Mouse (Mus musculus): ENCODE results near the gene Hist1h2bj. TPM values are rescaled to one million over a fixed set of nuclear protein-coding genes. Genes with fewer than 3 reads are reported as not detected.
A peak's percentile ranks its signal among the peaks of the same experiment; 100 is the strongest.

Gene Hist1h2bj
- polyA plus RNA-seq, 1 experiment from 2014 or later: 2.6 TPM

DNA sequence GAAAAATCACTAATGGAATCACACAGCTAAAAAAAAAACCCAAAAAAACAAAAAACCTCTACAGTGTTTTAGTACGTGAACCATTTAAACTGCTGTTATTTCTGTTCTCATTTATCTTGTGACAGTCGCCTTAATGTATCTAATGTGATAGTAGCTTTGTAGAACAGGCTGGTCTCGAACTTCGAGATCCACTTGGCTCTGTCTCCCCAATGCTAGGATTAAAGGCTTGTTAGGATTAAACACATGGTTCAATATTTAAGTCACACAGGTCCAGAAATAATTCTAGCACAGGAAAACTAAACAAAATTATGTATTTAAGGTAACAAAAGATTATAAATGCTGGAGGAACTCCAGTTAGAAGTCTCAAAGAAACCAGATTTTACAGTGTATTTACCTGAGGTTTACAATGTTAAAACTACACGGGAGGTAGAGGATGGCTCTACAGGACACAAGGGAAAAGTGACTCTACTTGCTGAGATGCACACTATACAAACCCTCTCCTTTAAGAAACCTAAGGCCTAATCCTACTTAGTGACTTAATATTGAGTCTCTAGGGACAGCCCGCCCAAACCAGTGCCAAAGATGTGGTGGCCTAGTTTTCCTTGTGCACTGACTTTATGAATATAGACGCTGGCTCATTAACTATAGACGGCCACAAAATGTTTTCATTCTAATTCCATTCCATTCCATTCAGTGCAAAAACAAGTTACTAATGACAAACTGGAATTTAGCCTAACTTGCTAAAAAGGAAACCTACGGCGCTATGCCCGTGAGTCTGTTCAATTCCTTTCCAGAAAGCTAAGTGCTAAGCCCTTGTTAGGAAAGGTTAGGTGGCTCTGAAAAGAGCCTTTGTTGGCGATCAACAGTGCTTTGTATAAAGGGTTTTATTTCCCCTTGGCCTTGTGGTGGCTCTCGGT, 1.1 kb upstream of the Hist1h2bj start:
- Histone ChIP-seq H3K9me3 (ENCODE audit: control insufficient read depth, low read length) (no peaks in the 10 kb centered on the region), H3K4me3 (ENCODE audit: control insufficient read depth in 1 of 2, insufficient read depth in 1 of 2, low read depth in 1 of 2, low read length in 2 of 2) (peak overlapping the region; percentile 40 to 47), H3K27ac (replicated peaks in 1 of 2; ENCODE audit: control insufficient read depth in 1 of 2, insufficient read depth in 1 of 2, low read depth in 2 of 2, low read length in 2 of 2) (peak overlapping the region; percentile 88 to 96), H3K4me1 (ENCODE audit: control insufficient read depth in 2 of 2, insufficient read depth in 2 of 2, low read length in 2 of 2) (peaks cover 2 to 20% of the 10 kb centered on the region in 2 experiments; a peak in 3 of 4 replicates), H3K36me3 (ENCODE audit: control insufficient read depth, insufficient read depth, low read length) (no peaks in the 10 kb centered on the region), H3K4me2 (ENCODE audit: low read length) (peak overlapping the region; percentile 70), H3K27me3 (ENCODE audit: control insufficient read depth, insufficient read depth, low read length) (no peaks in the 10 kb centered on the region), H3K9ac (ENCODE audit: low read length) (peak overlapping the region; percentile 72)
- ATAC-seq (ENCODE audit: insufficient number of reproducible peaks, insufficient read depth, low FRiP score, low read depth): no peak
- WGBS: 8% methylated on average over 13 of the region's 13 CpGs

DNA sequence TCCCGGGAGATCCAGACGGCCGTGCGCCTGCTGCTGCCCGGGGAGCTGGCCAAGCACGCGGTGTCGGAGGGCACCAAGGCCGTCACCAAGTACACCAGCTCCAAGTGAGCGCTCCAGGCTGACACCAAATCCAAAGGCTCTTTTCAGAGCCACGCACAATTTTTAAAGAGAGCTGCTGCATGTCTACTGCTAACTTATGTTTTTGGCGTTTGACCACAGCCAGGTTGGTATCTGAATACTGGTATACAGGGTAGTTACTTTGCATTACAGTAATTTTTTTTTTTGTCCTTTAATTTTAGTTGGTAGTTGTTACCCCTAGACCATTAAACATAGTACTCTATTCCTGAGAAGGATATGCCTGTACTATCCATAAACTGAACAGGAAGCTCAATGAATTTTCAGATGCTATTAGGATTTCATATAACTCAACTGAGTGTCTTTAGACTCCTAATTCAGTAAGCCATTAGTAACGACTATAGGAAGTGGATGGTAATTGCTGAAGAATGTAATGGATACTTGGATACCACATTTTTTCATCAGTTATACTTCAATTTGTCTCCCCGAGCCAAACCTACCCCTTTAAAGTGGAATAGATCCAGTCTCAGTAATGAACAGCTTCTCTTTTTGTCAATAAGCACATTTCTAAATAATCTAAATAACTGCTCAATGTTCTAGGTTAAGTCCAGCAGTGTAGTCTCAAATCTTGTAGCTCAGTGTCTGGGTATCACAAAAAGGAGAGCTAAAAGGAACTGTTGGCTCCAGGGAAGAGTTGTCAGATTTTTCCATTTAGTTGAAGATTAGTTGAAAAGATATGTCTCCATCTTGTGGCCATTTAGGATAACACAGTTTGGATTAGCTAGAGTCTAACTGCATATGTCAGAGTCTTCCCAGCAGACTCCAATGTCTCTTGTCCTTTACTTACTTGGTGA, 753 bp downstream of the Hist1h2bj start:
- H3K27ac ChIP-seq (replicated peaks in 1 of 2; ENCODE audit: control insufficient read depth in 1 of 2, insufficient read depth in 1 of 2, low read depth in 2 of 2, low read length in 2 of 2): peak overlapping the region; percentile 83 to 85
- under 1% methylated on average over 10 of the region's 14 CpGs for WGBS
- no peaks in the 10 kb centered on the region for H3K27me3 ChIP-seq (ENCODE audit: control insufficient read depth, insufficient read depth, low read length)
- H3K9me3 ChIP-seq (ENCODE audit: control insufficient read depth, low read length): no peaks in the 10 kb centered on the region
- peak overlapping the region; percentile 70 for H3K4me2 ChIP-seq (ENCODE audit: low read length)
- ATAC-seq (ENCODE audit: insufficient number of reproducible peaks, insufficient read depth, low FRiP score, low read depth): no peak
- peak overlapping the region; percentile 66 for H3K9ac ChIP-seq (ENCODE audit: low read length)
- peaks cover 2 to 20% of the 10 kb centered on the region in 2 experiments; a peak in 3 of 4 replicates for H3K4me1 ChIP-seq (ENCODE audit: control insufficient read depth in 2 of 2, insufficient read depth in 2 of 2, low read length in 2 of 2)
- H3K4me3 ChIP-seq (ENCODE audit: control insufficient read depth in 1 of 2, insufficient read depth in 1 of 2, low read depth in 1 of 2, low read length in 2 of 2): peak overlapping the region; percentile 40 to 42
- H3K36me3 ChIP-seq (ENCODE audit: control insufficient read depth, insufficient read depth, low read length): no peaks in the 10 kb centered on the region

DNA sequence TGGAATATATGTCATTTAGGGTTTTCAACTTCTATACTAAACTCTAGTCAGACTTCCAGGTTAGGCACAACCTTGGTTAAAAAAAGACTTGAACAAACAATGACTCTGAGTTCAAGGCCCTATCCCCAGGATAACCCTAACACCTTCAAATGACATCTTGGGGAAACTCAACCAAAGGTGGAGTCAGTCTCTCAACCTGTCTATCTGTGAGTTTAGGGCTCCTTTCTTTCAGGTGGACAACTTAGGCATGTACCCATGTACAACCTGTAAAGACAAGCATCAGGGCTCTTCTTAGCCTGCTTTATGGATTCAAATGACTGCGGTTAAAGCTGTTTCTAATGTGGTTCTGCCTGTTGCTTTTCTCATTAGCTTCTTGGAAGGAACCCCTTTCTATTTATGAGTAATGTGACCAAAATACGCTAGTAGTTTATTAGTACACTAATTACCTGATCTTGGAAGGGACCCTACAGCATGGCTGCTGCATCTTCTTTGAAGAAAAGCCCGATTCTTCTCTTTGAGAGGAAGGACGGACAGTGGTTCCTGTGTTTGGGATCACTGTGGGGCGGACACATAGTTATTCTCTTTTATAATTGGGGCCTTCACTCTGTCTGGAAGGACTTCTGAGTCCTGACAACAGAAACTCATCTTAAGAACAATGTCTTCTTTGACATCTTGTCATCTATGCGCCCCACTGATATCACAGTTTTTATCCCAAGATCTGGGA, 1.6 kb downstream of the Hist1h2bj start:
- 91% methylated on average over 6 of the region's 6 CpGs for WGBS
- Histone ChIP-seq H3K36me3 (ENCODE audit: control insufficient read depth, insufficient read depth, low read length) (no peaks in the 10 kb centered on the region), H3K4me1 (ENCODE audit: control insufficient read depth in 2 of 2, insufficient read depth in 2 of 2, low read length in 2 of 2) (peaks cover 2 to 21% of the 10 kb centered on the region in 2 experiments), H3K4me2 (ENCODE audit: low read length) (0 out of 2 replicates have a peak overlapping the region, but pooled peaks have one; percentile 70), H3K9ac (ENCODE audit: low read length) (no peak overlapping the region), H3K27ac (replicated peaks in 1 of 2; ENCODE audit: control insufficient read depth in 1 of 2, insufficient read depth in 1 of 2, low read depth in 2 of 2, low read length in 2 of 2) (no peak overlapping the region), H3K9me3 (ENCODE audit: control insufficient read depth, low read length) (no peaks in the 10 kb centered on the region), H3K27me3 (ENCODE audit: control insufficient read depth, insufficient read depth, low read length) (no peaks in the 10 kb centered on the region), H3K4me3 (ENCODE audit: control insufficient read depth in 1 of 2, insufficient read depth in 1 of 2, low read depth in 1 of 2, low read length in 2 of 2) (no peak overlapping the region)
- ATAC-seq (ENCODE audit: insufficient number of reproducible peaks, insufficient read depth, low FRiP score, low read depth): no peak

DNA sequence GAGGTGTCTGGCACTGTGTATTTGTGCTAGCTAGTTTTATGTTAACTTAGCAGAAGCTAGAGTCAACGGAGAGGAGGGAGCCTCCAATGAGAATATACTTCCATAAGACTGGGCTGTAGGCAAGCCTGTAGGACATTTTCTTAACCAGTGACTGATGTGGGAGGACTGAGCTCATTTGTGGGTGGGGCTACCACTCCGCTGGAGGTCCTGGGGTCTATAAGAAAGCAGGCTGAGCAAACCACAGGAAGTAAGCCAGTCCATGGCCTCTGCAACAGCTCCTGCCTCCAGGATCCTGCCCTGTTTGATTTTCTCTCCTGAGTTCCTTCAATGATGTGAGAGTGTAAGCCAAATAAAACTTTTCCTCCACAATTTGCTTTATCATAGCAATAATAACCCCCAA, 2.3 kb downstream of the Hist1h2bj start:
- no peak for ATAC-seq (ENCODE audit: insufficient number of reproducible peaks, insufficient read depth, low FRiP score, low read depth)
- no peak overlapping the region for H3K4me2 ChIP-seq (ENCODE audit: low read length)
- no peak overlapping the region for H3K27ac ChIP-seq (replicated peaks in 1 of 2; ENCODE audit: control insufficient read depth in 1 of 2, insufficient read depth in 1 of 2, low read depth in 2 of 2, low read length in 2 of 2)
- H3K4me1 ChIP-seq (ENCODE audit: control insufficient read depth in 2 of 2, insufficient read depth in 2 of 2, low read length in 2 of 2): peaks cover 4 to 18% of the 10 kb centered on the region in 2 experiments
- 54% methylated on average over 2 of the region's 2 CpGs for WGBS
- no peak overlapping the region for H3K9ac ChIP-seq (ENCODE audit: low read length)
- no peaks in the 10 kb centered on the region for H3K9me3 ChIP-seq (ENCODE audit: control insufficient read depth, low read length)
- no peak overlapping the region for H3K4me3 ChIP-seq (ENCODE audit: control insufficient read depth in 1 of 2, insufficient read depth in 1 of 2, low read depth in 1 of 2, low read length in 2 of 2)
- no peaks in the 10 kb centered on the region for H3K36me3 ChIP-seq (ENCODE audit: control insufficient read depth, insufficient read depth, low read length)
- H3K27me3 ChIP-seq (ENCODE audit: control insufficient read depth, insufficient read depth, low read length): no peaks in the 10 kb centered on the region

GRCm38 (mm10) chr13:22049041-22049440, 6.0 kb downstream of the Hist1h2bj start:
- Histone ChIP-seq H3K9me3 (ENCODE audit: control insufficient read depth, low read length) (no peaks in the 10 kb centered on the region), H3K4me1 (ENCODE audit: control insufficient read depth in 2 of 2, insufficient read depth in 2 of 2, low read length in 2 of 2) (peaks cover 2 to 7% of the 10 kb centered on the region in 2 experiments), H3K9ac (ENCODE audit: low read length) (no peak overlapping the region), H3K36me3 (ENCODE audit: control insufficient read depth, insufficient read depth, low read length) (no peaks in the 10 kb centered on the region), H3K4me3 (ENCODE audit: control insufficient read depth in 1 of 2, insufficient read depth in 1 of 2, low read depth in 1 of 2, low read length in 2 of 2) (no peak overlapping the region), H3K27ac (replicated peaks in 1 of 2; ENCODE audit: control insufficient read depth in 1 of 2, insufficient read depth in 1 of 2, low read depth in 2 of 2, low read length in 2 of 2) (no peak overlapping the region), H3K27me3 (ENCODE audit: control insufficient read depth, insufficient read depth, low read length) (no peaks in the 10 kb centered on the region), H3K4me2 (ENCODE audit: low read length) (no peak overlapping the region)
- 80% methylated on average over 2 of the region's 2 CpGs for WGBS
- ATAC-seq (ENCODE audit: insufficient number of reproducible peaks, insufficient read depth, low FRiP score, low read depth): no peak

DNA sequence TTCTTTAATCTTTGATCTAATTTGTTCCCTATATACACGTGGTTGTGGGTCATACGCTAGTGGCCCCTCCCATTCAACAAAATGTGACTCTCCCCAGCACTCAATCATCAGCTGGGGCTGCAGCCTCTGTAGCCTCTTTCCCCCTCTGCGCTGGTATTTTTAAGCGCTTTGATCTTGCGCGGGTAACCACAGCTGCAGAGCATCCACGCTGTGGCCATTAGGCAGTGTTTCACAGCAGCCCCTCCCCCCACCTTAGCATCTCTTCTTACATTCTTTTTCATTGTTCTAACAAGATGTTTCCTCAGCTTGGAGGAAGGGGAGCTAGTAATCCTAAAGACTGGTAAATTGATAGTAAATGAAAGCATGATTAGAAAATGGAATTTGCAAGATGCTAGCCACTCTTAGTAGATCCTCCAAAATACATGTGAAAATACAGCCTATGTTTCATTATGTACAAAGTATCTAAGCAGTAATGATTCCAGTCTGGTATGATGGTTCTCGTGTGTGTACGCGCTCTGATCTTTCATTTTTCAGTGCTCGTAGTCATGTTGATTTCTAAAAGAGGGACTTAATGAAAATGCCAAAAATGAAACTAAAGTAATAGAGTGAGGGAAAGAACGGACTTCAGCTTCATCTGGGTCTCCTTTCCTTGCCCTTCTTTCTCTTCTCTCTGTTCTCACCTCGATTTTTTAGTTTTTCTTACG, 6.9 kb downstream of the Hist1h2bj start:
- peaks cover 2 to 7% of the 10 kb centered on the region in 2 experiments; a peak in 3 of 4 replicates for H3K4me1 ChIP-seq (ENCODE audit: control insufficient read depth in 2 of 2, insufficient read depth in 2 of 2, low read length in 2 of 2)
- no peaks in the 10 kb centered on the region for H3K27me3 ChIP-seq (ENCODE audit: control insufficient read depth, insufficient read depth, low read length)
- WGBS: under 1% methylated on average over 14 of the region's 14 CpGs
- peak overlapping the region; percentile 68 to 79; a peak in 3 of 4 replicates for H3K27ac ChIP-seq (replicated peaks in 1 of 2; ENCODE audit: control insufficient read depth in 1 of 2, insufficient read depth in 1 of 2, low read depth in 2 of 2, low read length in 2 of 2)
- no peak for ATAC-seq (ENCODE audit: insufficient number of reproducible peaks, insufficient read depth, low FRiP score, low read depth)
- peak overlapping the region; percentile 56 to 58 for H3K4me3 ChIP-seq (ENCODE audit: control insufficient read depth in 1 of 2, insufficient read depth in 1 of 2, low read depth in 1 of 2, low read length in 2 of 2)
- no peaks in the 10 kb centered on the region for H3K36me3 ChIP-seq (ENCODE audit: control insufficient read depth, insufficient read depth, low read length)
- H3K9me3 ChIP-seq (ENCODE audit: control insufficient read depth, low read length): no peaks in the 10 kb centered on the region
- H3K4me2 ChIP-seq (ENCODE audit: low read length): peak overlapping the region; percentile 77
- peak overlapping the region; percentile 80 for H3K9ac ChIP-seq (ENCODE audit: low read length)
